Mouse (Mus musculus): ENCODE measurements around the gene Apoc3. TPM values are rescaled to one million over a fixed set of nuclear protein-coding genes. Genes with fewer than 3 reads are reported as not detected.
A peak's percentile ranks its signal among the peaks of the same experiment; 100 is the strongest.

Apoc3 gene
- total and polyA plus RNA-seq, 2 experiments from 2014 or later, result not detected

DNA sequence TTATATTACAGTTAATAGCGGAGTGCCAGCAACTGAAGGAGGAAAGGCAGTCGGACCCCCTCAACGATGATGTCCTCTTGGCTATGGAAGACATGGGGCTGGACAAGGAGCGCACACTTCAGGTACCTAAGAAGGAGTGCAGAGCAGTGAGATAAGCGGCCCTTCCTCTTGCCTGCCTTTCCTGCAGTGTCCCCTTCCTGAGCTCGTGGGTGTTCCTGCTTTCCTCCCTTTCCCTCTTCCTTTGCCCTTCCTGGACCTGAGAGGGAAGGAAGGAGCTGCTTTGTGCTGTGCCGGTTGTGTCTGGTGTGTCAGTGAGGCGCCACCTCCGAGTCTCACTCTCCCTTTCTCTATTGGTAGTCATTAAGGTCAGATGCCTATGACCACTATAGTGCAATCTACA lies 40.6 kb downstream of the Apoc3 start:
- Histone ChIP-seq H3K4me3 (ENCODE audit: low read depth, low read length) (no peak overlapping the region), H3K9ac (replicated peaks; ENCODE audit: low read depth, low read length) (no peak overlapping the region), H3K9me3 (replicated peaks; ENCODE audit: control insufficient read depth, low read length) (no peaks in the 10 kb centered on the region), H3K4me2 (ENCODE audit: low read depth, low read length) (no peak overlapping the region), H3K27ac (ENCODE audit: low read depth) (no peak overlapping the region), H3K27me3 (ENCODE audit: control insufficient read depth, insufficient read depth, low read length) (no peaks in the 10 kb centered on the region), H3K36me3 (replicated peaks; ENCODE audit: control insufficient read depth, insufficient read depth, low read length) (peaks cover 32% of the 10 kb centered on the region), H3K4me1 (ENCODE audit: control insufficient read depth, insufficient read depth) (peaks cover 35% of the 10 kb centered on the region)
- DNase-seq (ENCODE audit: low spot score) (no peak), ATAC-seq (ENCODE audit: insufficient read depth, low read depth) (no peak)
- WGBS, result 65% methylated on average over 9 of the region's 9 CpGs
- TF ChIP-seq EP300 (IDR thresholded peaks at IDR 0.05; ENCODE audit: low read depth), result no peak
- TF ChIP-seq CTCF (IDR thresholded peaks at IDR 0.05; ENCODE audit: low read depth), result no peak

DNA sequence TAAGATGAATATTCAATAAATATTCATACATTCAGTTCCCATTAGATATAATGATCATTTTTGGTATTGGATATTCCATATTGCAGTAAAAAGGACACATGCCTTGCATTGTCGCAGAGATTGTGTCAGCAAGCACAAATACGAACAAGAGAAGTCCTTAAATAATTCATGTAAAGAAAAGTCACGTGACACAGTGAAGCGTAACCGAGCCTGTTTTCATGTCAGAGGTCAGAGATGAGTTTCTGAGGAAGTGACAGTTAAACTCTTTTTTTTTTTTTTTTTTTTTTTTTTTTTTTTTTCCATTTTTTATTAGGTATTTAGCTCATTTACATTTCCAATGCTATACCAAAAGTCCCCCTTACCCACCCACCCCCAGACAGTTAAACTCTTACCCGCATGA lies 42.8 kb downstream of the Apoc3 start:
- Histone ChIP-seq H3K36me3 (replicated peaks; ENCODE audit: control insufficient read depth, insufficient read depth, low read length) (peaks cover 23% of the 10 kb centered on the region), H3K4me3 (ENCODE audit: low read depth, low read length) (no peak overlapping the region), H3K9ac (replicated peaks; ENCODE audit: low read depth, low read length) (no peak overlapping the region), H3K4me2 (ENCODE audit: low read depth, low read length) (no peak overlapping the region), H3K27me3 (ENCODE audit: control insufficient read depth, insufficient read depth, low read length) (no peaks in the 10 kb centered on the region), H3K27ac (ENCODE audit: low read depth) (no peak overlapping the region), H3K4me1 (ENCODE audit: control insufficient read depth, insufficient read depth) (peaks cover 21% of the 10 kb centered on the region), H3K9me3 (replicated peaks; ENCODE audit: control insufficient read depth, low read length) (no peaks in the 10 kb centered on the region)
- WGBS, result 90% methylated on average over 6 of the region's 6 CpGs
- ATAC-seq (ENCODE audit: insufficient read depth, low read depth) (no peak), DNase-seq (ENCODE audit: low spot score) (no peak)
- no peak for TF ChIP-seq EP300 (IDR thresholded peaks at IDR 0.05; ENCODE audit: low read depth)

DNA sequence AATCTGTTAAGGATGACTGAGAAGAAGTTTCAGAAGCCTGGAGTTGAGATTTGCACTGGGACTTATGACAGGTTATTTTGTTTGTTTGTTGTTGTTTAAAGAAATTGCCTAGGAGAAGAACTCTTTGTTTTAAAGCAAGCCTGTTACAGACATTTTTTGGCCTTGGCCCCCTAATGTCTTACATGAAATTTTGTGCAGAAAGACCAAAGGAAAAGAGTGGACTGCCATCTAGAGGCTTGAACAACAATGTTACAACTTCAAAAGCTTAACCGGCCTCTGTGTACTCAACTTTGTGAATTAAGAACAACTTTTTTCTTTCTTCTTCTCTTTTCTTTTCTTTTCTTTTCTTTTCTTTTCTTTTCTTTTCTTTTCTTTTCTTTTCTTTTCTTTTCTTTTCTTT lies 43.8 kb downstream of the Apoc3 start:
- no peaks in the 10 kb centered on the region for H3K27me3 ChIP-seq (ENCODE audit: control insufficient read depth, insufficient read depth, low read length)
- WGBS, result 12% methylated on average over 1 of the region's 1 CpGs
- no peak overlapping the region for H3K4me3 ChIP-seq (ENCODE audit: low read depth, low read length)
- no peaks in the 10 kb centered on the region for H3K9me3 ChIP-seq (replicated peaks; ENCODE audit: control insufficient read depth, low read length)
- no peak for ATAC-seq (ENCODE audit: insufficient read depth, low read depth)
- peaks cover 14% of the 10 kb centered on the region; the same call in 1 of the 2 replicates for H3K4me1 ChIP-seq (ENCODE audit: control insufficient read depth, insufficient read depth)
- H3K27ac ChIP-seq (ENCODE audit: low read depth), result no peak overlapping the region
- H3K4me2 ChIP-seq (ENCODE audit: low read depth, low read length), result no peak overlapping the region
- peaks cover 23% of the 10 kb centered on the region for H3K36me3 ChIP-seq (replicated peaks; ENCODE audit: control insufficient read depth, insufficient read depth, low read length)
- TF ChIP-seq EP300 (IDR thresholded peaks at IDR 0.05; ENCODE audit: low read depth) (no peak), CTCF (IDR thresholded peaks at IDR 0.05; ENCODE audit: low read depth) (peak; percentile 65)
- no peak overlapping the region for H3K9ac ChIP-seq (replicated peaks; ENCODE audit: low read depth, low read length)
- peak; percentile 81 for DNase-seq (ENCODE audit: low spot score)

DNA sequence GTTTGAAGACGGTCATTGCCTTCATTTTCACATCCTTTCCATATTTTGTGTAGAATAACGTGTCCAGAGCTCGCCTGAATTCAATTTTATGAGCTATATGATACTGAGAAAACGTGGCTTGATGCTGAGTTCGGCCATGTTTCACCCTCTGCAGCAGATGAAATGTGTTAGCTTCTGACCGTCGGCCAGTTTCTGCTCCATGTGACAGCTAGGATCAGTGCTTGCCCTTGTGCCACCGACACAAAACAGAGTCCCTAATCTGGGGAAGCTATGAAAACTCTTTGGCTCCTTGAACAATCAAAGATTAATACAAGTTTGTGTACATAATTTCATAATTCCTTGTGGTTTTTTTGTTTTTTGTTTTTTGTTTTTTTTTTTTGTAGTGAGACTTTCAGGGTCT lies 44.2 kb downstream of the Apoc3 start:
- H3K27ac ChIP-seq (ENCODE audit: low read depth), result peak overlapping the region; percentile 53
- 46% methylated on average over 8 of the region's 8 CpGs for WGBS
- no peaks in the 10 kb centered on the region for H3K9me3 ChIP-seq (replicated peaks; ENCODE audit: control insufficient read depth, low read length)
- TF ChIP-seq CTCF (IDR thresholded peaks at IDR 0.05; ENCODE audit: low read depth) (no peak), EP300 (IDR thresholded peaks at IDR 0.05; ENCODE audit: low read depth) (no peak)
- H3K4me3 ChIP-seq (ENCODE audit: low read depth, low read length), result no peak overlapping the region
- peaks cover 22% of the 10 kb centered on the region for H3K36me3 ChIP-seq (replicated peaks; ENCODE audit: control insufficient read depth, insufficient read depth, low read length)
- H3K9ac ChIP-seq (replicated peaks; ENCODE audit: low read depth, low read length), result no peak overlapping the region
- DNase-seq (ENCODE audit: low spot score), result no peak
- ATAC-seq (ENCODE audit: insufficient read depth, low read depth), result peak; percentile 68; the same call in 1 of the 2 replicates
- H3K4me2 ChIP-seq (ENCODE audit: low read depth, low read length), result no peak overlapping the region
- H3K27me3 ChIP-seq (ENCODE audit: control insufficient read depth, insufficient read depth, low read length), result no peaks in the 10 kb centered on the region
- H3K4me1 ChIP-seq (ENCODE audit: control insufficient read depth, insufficient read depth), result peaks cover 10% of the 10 kb centered on the region; the same call in 1 of the 2 replicates

DNA sequence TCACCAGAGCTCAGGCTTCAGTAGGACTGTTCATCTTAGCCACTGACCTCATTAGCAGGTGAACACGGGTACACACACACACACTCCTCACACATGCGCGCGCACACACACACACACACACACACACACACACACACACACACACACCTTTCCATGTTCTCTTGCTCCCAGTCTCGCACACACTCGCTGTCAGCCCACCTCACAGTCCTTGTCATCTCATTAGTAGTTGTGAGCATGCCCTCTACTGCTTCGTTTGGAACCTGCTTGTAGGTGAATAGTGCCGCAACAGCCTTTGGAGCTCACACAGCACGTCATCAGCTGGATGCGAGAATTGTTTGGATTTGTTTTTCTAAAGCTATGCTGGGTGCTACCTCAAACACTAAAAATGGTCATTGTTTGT lies 46.1 kb downstream of the Apoc3 start:
- no peaks in the 10 kb centered on the region for H3K27me3 ChIP-seq (ENCODE audit: control insufficient read depth, insufficient read depth, low read length)
- H3K9me3 ChIP-seq (replicated peaks; ENCODE audit: control insufficient read depth, low read length), result no peaks in the 10 kb centered on the region
- peaks cover 12% of the 10 kb centered on the region; the same call in 1 of the 2 replicates for H3K4me1 ChIP-seq (ENCODE audit: control insufficient read depth, insufficient read depth)
- H3K9ac ChIP-seq (replicated peaks; ENCODE audit: low read depth, low read length), result no peak overlapping the region
- H3K27ac ChIP-seq (ENCODE audit: low read depth), result no peak overlapping the region
- no peak overlapping the region for H3K4me3 ChIP-seq (ENCODE audit: low read depth, low read length)
- TF ChIP-seq CTCF (IDR thresholded peaks at IDR 0.05; ENCODE audit: low read depth), result no peak; the same call in 1 of the 2 replicates
- no peak for TF ChIP-seq EP300 (IDR thresholded peaks at IDR 0.05; ENCODE audit: low read depth)
- DNase-seq (ENCODE audit: low spot score), result no peak
- H3K36me3 ChIP-seq (replicated peaks; ENCODE audit: control insufficient read depth, insufficient read depth, low read length), result peaks cover 8% of the 10 kb centered on the region; the same call in 1 of the 2 replicates
- ATAC-seq (ENCODE audit: insufficient read depth, low read depth), result no peak
- WGBS, result 81% methylated on average over 10 of the region's 10 CpGs
- H3K4me2 ChIP-seq (ENCODE audit: low read depth, low read length), result no peak overlapping the region

DNA sequence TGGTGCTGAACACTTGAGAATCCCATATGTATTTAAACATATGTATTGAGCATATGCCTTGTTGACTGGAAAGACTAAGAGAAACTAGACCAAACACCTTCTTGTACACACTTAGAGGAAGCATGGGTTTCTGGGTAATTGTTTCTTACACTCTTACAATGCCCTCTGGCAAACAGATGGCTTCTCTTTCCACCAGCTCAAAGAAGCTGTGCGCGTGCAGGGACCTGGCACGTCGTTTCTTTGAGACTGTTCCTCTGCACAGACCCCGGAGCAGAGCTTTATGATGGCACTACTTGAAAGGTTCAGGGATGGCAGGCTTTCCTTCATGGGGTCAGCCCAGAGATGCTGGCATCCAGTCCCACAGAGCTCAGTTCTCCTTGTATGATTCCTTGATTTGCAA lies 46.5 kb downstream of the Apoc3 start:
- H3K4me1 ChIP-seq (ENCODE audit: control insufficient read depth, insufficient read depth), result peaks cover 12% of the 10 kb centered on the region; the same call in 1 of the 2 replicates
- no peak overlapping the region for H3K9ac ChIP-seq (replicated peaks; ENCODE audit: low read depth, low read length)
- H3K4me3 ChIP-seq (ENCODE audit: low read depth, low read length), result no peak overlapping the region
- TF ChIP-seq CTCF (IDR thresholded peaks at IDR 0.05; ENCODE audit: low read depth) (no peak), EP300 (IDR thresholded peaks at IDR 0.05; ENCODE audit: low read depth) (no peak)
- no peak overlapping the region for H3K27ac ChIP-seq (ENCODE audit: low read depth)
- no peak for DNase-seq (ENCODE audit: low spot score)
- no peak overlapping the region for H3K4me2 ChIP-seq (ENCODE audit: low read depth, low read length)
- ATAC-seq (ENCODE audit: insufficient read depth, low read depth), result no peak
- no peaks in the 10 kb centered on the region for H3K27me3 ChIP-seq (ENCODE audit: control insufficient read depth, insufficient read depth, low read length)
- H3K36me3 ChIP-seq (replicated peaks; ENCODE audit: control insufficient read depth, insufficient read depth, low read length), result peaks cover 4% of the 10 kb centered on the region; the same call in 1 of the 2 replicates
- WGBS, result 87% methylated on average over 5 of the region's 5 CpGs
- no peaks in the 10 kb centered on the region for H3K9me3 ChIP-seq (replicated peaks; ENCODE audit: control insufficient read depth, low read length)

All from heart, postnatal 0 days (tissue).